Mouse (Mus musculus) gastrocnemius, adult 2 months (tissue): ENCODE results near the gene Pou6f1. TPM values are rescaled to one million over a fixed set of nuclear protein-coding genes. Genes with fewer than 3 reads are reported as not detected.
"Not testable (repeated sequence)": the region's sequence is repeated elsewhere in the genome, so short reads cannot be mapped to it uniquely, and the experiment has no call there.

Experiments
- DNase-seq: peaks from one replicate; pipeline ENCODE4 v3.0.0; 2022
- H3K27ac ChIP-seq: fragments of 200-600 bp; 2 replicates; pipeline ENCODE4 v1.8.1; 2022; ENCODE audit warnings: mild to moderate bottlenecking
- H3K4me3 ChIP-seq: fragments of 200-600 bp; 2 replicates; pipeline ENCODE4 v1.8.1; 2022; ENCODE audit warnings: mild to moderate bottlenecking, moderate library complexity
- CTCF ChIP-seq: fragments of 200-600 bp; IDR thresholded peaks from 2 replicates; pipeline ENCODE4 v1.8.1; 2022; ENCODE audit warnings: antibody characterized with exemption, mild to moderate bottlenecking, moderate library complexity
- intact Hi-C: fragments of 180-260 bp; cut with DNase I; formaldehyde crosslinking; loops from one replicate; pipeline ENCODE4 v1.15.1; 2025
- total RNA-seq, 2 experiments: library from RNA; stranded (reverse); gene quantifications; 2 replicates each; pipeline ENCODE4 v1.2.3; 2021

Pou6f1 gene
- total RNA-seq, 2 experiments from 2014 or later: 12.9 to 13.1 TPM

- H3K27ac ChIP-seq: peak within 1 kb of the TSS; percentile 100
- TF ChIP-seq CTCF: peak; percentile 30; the same call in 1 of the 2 replicates
- DNase-seq: peak; percentile 99
- peak within 1 kb of the TSS; percentile 90 for H3K4me3 ChIP-seq
- intact Hi-C loops: loop anchor here (5.0 to 10.0 kb wide), 5 partner anchors 63 to 1460 kb away; partner anchors contain the start of genes Eif4b, Larp4, Letmd1 and Tfcp2
Observed at GRCm38 (mm10) chr15:100614996-100615824, 15.4 kb upstream of the Pou6f1 start, which contains the start of gene Dazap2. Dazap2 (plus strand) TSS chr15:100615349.

DNA sequence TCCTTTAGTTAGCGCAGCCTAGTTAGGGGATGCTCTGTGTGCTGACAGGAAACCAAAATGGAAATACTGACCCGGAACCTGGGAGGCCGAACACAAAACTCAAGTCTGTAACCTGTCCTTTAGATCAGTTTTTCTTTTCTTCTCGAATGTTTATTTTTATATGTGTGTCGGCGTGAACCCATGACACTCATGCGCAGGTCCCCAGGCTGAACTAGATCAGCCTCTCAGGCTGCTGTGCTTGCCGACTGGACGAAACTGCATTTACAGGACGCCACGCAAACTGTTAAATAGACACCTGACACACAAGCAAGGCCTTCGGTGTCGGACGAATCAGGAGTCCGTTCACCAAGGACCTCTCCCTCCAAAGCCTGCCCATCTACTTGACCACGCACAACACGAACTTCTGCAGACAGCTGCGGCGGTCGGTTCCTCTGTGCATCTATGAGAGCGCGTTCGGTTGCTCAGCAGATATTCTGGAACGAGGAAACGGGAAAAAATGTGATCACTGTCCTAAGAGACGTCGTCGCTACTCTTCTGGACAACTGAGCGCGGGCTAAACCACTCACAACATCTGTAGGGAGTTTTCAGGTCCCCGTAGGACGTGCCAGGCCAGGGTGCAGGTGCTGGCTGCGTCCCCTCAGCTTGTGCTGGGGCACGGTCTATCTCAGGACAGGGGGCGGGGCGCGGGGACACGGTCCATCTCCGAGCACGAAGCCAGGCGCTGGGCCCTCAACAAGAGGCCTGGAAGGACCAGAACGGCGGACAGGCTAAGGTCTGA, 14.6 kb upstream of the Pou6f1 start:
- no peak for TF ChIP-seq CTCF
- Histone ChIP-seq H3K27ac (peak overlapping the region; percentile 100), H3K4me3 (peak overlapping the region; percentile 90)
- no peak for DNase-seq
- intact Hi-C loops: loop anchor here (5.0 to 10.0 kb wide), 4 partner anchors 62 to 1460 kb away; partner anchors contain the start of genes Eif4b, Letmd1 and Tfcp2

DNA sequence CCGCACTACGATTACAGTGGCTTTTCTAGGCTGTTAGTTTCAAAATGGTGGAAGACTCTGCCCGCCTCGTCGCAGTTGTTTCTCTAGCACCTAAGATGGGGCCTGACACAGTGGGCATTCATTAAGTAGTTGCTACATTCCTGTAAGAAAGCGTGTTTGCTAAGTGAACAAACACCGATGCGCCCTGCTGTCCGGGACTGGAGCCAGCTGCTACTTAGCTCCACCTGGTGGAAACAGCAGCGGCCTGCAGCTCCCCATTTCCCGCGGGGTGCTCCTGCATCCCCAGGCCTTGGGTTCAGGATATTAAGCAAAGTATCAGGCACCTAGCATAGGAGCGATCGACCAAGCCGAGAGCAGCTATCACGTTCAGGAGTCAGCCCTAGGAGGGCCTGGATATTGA, 13.8 kb upstream of the Pou6f1 start:
- H3K27ac ChIP-seq: peak overlapping the region; percentile 68
- intact Hi-C loops: loop anchor here (1.0 to 10.0 kb wide), 5 partner anchors 13 to 1461 kb away; partner anchors contain the start of genes Eif4b, Letmd1 and Tfcp2
- peak; percentile 85 for DNase-seq
- peak overlapping the region; percentile 90 for H3K4me3 ChIP-seq
- TF ChIP-seq CTCF: peak; percentile 99

- intact Hi-C loops: loop anchor here (1.0 to 10.0 kb wide), 5 partner anchors 60 to 1462 kb away; partner anchors contain the start of genes Eif4b, Letmd1 and Tfcp2
- no peak overlapping the region for H3K4me3 ChIP-seq
- no peak overlapping the region for H3K27ac ChIP-seq
- TF ChIP-seq CTCF: peak; percentile 57
- DNase-seq: no peak
Observed at GRCm38 (mm10) chr15:100612432-100612831, 12.6 kb upstream of the Pou6f1 start.

GRCm38 (mm10) chr15:100611951-100612350, 12.2 kb upstream of the Pou6f1 start:
- no peak for TF ChIP-seq CTCF
- DNase-seq: no peak
- intact Hi-C loops: loop anchor here (1.0 to 10.0 kb wide), 5 partner anchors 60 to 1463 kb away; partner anchors contain the start of genes Eif4b, Letmd1 and Tfcp2
- Histone ChIP-seq H3K27ac (no peak overlapping the region), H3K4me3 (no peak overlapping the region)

DNA sequence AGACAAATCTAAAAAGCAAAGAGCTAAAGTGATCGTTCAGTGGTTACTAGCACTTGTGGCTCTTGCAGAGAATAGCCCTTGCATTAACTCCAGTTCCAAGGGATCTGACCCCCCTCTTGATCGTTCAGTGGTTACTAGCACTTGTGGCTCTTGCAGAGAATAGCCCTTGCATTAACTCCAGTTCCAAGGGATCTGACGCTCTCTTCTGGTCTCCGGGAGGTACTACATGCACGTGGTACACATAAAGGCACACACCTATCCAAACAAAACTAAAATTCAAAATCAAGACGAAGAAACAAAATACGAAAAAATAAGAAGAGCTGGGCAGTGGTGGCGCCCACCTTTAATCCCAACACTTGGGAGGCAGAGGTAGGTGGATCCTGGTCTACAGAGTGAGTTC, 6.9 kb upstream of the Pou6f1 start:
- DNase-seq, intact Hi-C loops, H3K27ac ChIP-seq, H3K4me3 ChIP-seq: not testable (repeated sequence)
- peak; percentile 46 for TF ChIP-seq CTCF

DNA sequence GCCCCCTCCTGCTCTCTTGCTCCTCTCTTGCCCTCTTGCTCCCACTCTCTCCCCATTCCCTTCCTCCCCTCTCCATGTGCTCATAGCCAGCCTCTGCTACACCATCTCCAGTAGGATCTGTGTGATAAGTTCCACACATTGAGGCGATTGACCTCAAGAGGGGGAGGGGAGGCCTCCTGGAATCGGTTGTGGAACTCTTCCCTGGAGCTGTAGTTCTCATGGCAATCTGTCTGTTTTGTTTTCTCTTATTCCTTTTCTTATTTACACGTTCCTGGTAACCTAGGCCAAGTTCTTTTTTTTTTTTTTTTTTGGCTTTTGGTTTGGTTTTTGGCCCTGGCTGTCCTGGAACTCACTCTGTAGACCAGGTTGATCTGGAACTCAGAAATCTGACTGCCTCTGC, 1.9 kb upstream of the Pou6f1 start:
- no peak for TF ChIP-seq CTCF
- no peak for DNase-seq
- intact Hi-C loops: no loop called here
- Histone ChIP-seq H3K4me3 (no peak overlapping the region), H3K27ac (no peak overlapping the region)

GRCm38 (mm10) chr15:100600696-100601272, 1.0 kb upstream of the Pou6f1 start:
- intact Hi-C loops: loop anchor here (1.0 kb wide), 1 partner anchor 13 kb away; no protein-coding TSS in a partner anchor
- peak overlapping the region; percentile 91 for H3K27ac ChIP-seq
- TF ChIP-seq CTCF: no peak
- peak overlapping the region; percentile 90 for H3K4me3 ChIP-seq
- DNase-seq: no peak

- peak; percentile 66 for TF ChIP-seq CTCF
- peak; percentile 85 for DNase-seq
- H3K27ac ChIP-seq: peak overlapping the region; percentile 91
- H3K4me3 ChIP-seq: peak overlapping the region; percentile 90
- intact Hi-C loops: loop anchor here (1.0 kb wide), 1 partner anchor 13 kb away; no protein-coding TSS in a partner anchor
Observed at GRCm38 (mm10) chr15:100600047-100600695, 387 bp upstream of the Pou6f1 start.

DNA sequence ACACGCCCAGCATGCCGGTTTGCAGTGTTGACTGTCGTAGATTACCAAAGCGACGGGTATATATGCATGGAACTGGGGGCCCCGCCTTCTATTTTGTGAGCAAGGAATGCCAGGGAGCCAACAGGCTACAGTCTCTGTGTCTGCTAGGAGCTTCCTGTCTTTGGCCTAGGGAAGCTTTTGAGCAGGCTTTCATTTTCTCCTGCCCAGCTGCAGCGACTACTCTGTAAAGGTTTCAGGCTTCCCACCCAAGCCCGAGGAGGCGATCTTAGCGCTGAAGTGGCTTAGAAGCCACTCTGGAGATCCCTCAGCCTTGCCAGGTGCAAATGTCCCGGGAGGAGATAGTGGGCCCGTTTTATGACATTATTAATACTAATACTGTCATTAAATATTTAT, 905 bp downstream of the Pou6f1 start:
- Histone ChIP-seq H3K4me3 (peak overlapping the region; percentile 90), H3K27ac (peak overlapping the region; percentile 91)
- intact Hi-C loops: no loop called here
- peak; percentile 56 for DNase-seq
- no peak for TF ChIP-seq CTCF

GRCm38 (mm10) chr15:100598287-100598882, 1.4 kb downstream of the Pou6f1 start:
- H3K4me3 ChIP-seq: peak overlapping the region; percentile 90
- DNase-seq: no peak
- peak overlapping the region; percentile 91 for H3K27ac ChIP-seq
- TF ChIP-seq CTCF: no peak
- intact Hi-C loops: no loop called here

DNA sequence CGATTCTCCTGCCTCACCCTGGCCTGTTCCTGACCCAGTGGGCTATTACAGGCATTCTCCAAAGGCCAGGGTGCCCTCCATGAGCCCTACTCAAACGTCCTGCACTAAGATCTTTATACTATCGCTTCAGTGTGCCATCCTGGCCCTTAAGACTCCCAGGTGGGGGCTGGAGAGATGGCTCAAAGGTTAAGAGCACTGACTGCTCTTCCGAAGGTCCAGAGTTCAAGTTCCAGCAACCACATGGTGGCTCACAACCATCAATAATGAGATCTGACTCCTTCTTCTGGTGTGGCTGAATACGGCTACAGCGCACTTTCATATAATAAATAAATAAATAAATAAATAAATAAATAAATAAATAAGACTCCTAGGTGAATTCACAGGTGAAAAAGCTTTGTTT, 7.0 kb downstream of the Pou6f1 start:
- DNase-seq: no peak
- no peak for TF ChIP-seq CTCF
- Histone ChIP-seq H3K4me3 (no peak overlapping the region), H3K27ac (no peak overlapping the region)
- intact Hi-C loops: no loop called here
